Mouse (Mus musculus): ENCODE measurements around the gene Insc. TPM values are rescaled to one million over a fixed set of nuclear protein-coding genes. Genes with fewer than 3 reads are reported as not detected.
A peak's percentile ranks its signal among the peaks of the same experiment; 100 is the strongest.
"Not testable (repeated sequence)": the region's sequence is repeated elsewhere in the genome, so short reads cannot be mapped to it uniquely, and the experiment has no call there.

Gene Insc
- 0.21 TPM for polyA plus RNA-seq (2021)

GRCm38 (mm10) chr7:114743022-114743780 is at the start of gene Insc:
TSS of gene Insc (plus strand) at chr7:114743694.
- ChIA-PET POLR2A (no interaction called here), CTCF (no interaction called here)
- no peak for DNase-seq (ENCODE audit: low read depth, low spot score)
- no peak for ATAC-seq
- TF ChIP-seq CTCF (IDR thresholded peaks at IDR 0.05) = no peak
- in situ Hi-C loops (cut with MboI; ENCODE audit: low pct_unique_long_range_greater_than_20kb) = no loop called here
- H3K27me3 ChIP-seq = no peaks in the 10 kb centered on the region

GRCm38 (mm10) chr7:114700871-114701270 is 42.6 kb upstream of the Insc start:
- ChIA-PET CTCF (interaction anchor here (1.0 to 1.5 kb wide), 3 partner anchors 10 to 31 kb away, joined by 3 to 4 read pairs (median 4); no protein-coding TSS in a partner anchor), POLR2A (interaction anchor here (0.8 kb wide), 1 partner anchor 12 kb away, joined by 3 read pairs; no protein-coding TSS in a partner anchor)
- no peaks in the 10 kb centered on the region for H3K27me3 ChIP-seq
- TF ChIP-seq CTCF (IDR thresholded peaks at IDR 0.05) = no peak
- in situ Hi-C loops (cut with MboI; ENCODE audit: low pct_unique_long_range_greater_than_20kb) = no loop called here
- ATAC-seq (peak; percentile 65), DNase-seq (ENCODE audit: low read depth, low spot score) (no peak)

- ChIA-PET CTCF (no interaction called here), POLR2A (no interaction called here)
- no peak for TF ChIP-seq CTCF (IDR thresholded peaks at IDR 0.05)
- DNase-seq (ENCODE audit: low read depth, low spot score) (no peak), ATAC-seq (peak; percentile 26)
- in situ Hi-C loops (cut with MboI; ENCODE audit: low pct_unique_long_range_greater_than_20kb) = no loop called here
- H3K27me3 ChIP-seq = no peaks in the 10 kb centered on the region
Observed at GRCm38 (mm10) chr7:114706716-114707115, 36.8 kb upstream of the Insc start.

DNA sequence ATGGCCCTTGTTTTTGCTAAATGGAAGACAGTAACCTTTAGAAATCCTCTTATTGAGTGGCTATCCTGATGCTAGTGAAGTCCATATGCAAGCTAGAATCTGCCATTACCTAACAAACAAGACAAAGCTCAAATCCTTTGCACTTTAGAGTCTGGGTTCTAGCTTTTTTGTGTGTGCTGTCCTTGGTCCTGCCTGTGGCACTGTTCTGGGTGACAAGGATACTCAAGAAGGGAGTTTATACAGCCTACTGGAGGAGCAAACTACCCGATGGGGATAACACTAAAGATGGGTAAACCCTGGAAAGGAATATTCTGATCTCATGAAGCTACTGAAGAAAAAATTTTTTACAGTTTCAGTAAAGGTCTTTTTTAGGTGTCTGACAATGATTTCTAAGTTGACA is 36.1 kb upstream of the Insc start:
- in situ Hi-C loops (cut with MboI; ENCODE audit: low pct_unique_long_range_greater_than_20kb) = no loop called here

GRCm38 (mm10) chr7:114710419-114710818 is 33.1 kb upstream of the Insc start:
- ChIA-PET POLR2A (no interaction called here), CTCF (interaction anchor here (1.3 to 1.8 kb wide), 2 partner anchors 9 kb away, joined by 3 to 6 read pairs; no protein-coding TSS in a partner anchor)
- H3K27me3 ChIP-seq = no peaks in the 10 kb centered on the region
- in situ Hi-C loops (cut with MboI; ENCODE audit: low pct_unique_long_range_greater_than_20kb) = loop anchor here (10.0 kb wide), 1 partner anchor 436 kb away; the partner anchor contains the start of gene Psma1
- ATAC-seq = no peak
- no peak for DNase-seq (ENCODE audit: low read depth, low spot score)
- no peak for TF ChIP-seq CTCF (IDR thresholded peaks at IDR 0.05)

More for the DNA sequence above, 36.1 kb upstream of the Insc start:
- ATAC-seq (no peak), DNase-seq (ENCODE audit: low read depth, low spot score) (no peak)
- H3K27me3 ChIP-seq = no peaks in the 10 kb centered on the region
- CTCF ChIA-PET = no interaction called here
- TF ChIP-seq CTCF (IDR thresholded peaks at IDR 0.05) = no peak
- POLR2A ChIA-PET = no interaction called here

- no peak for TF ChIP-seq CTCF (IDR thresholded peaks at IDR 0.05)
- ATAC-seq = peak; percentile 62
- ChIA-PET CTCF (no interaction called here), POLR2A (interaction anchor here (1.0 kb wide), 1 partner anchor 12 kb away, joined by 3 read pairs; no protein-coding TSS in a partner anchor)
- in situ Hi-C loops (cut with MboI; ENCODE audit: low pct_unique_long_range_greater_than_20kb) = loop anchor here (10.0 kb wide), 1 partner anchor 438 kb away; the partner anchor contains the start of gene Psma1
- no peak for DNase-seq (ENCODE audit: low read depth, low spot score)
- no peaks in the 10 kb centered on the region for H3K27me3 ChIP-seq
Observed at GRCm38 (mm10) chr7:114712523-114712922, 31.0 kb upstream of the Insc start.

GRCm38 (mm10) chr7:114718300-114718699 is 25.2 kb upstream of the Insc start, which contains the start of gene Calcb:
TSS of gene Calcb (plus strand) at chr7:114718643.
- POLR2A ChIA-PET = no interaction called here
- CTCF ChIA-PET = no interaction called here
- in situ Hi-C loops (cut with MboI; ENCODE audit: low pct_unique_long_range_greater_than_20kb) = loop anchor here (10.0 kb wide), 1 partner anchor 443 kb away; the partner anchor contains the start of gene Psma1
- DNase-seq (ENCODE audit: low read depth, low spot score) = no peak
- no peaks in the 10 kb centered on the region for H3K27me3 ChIP-seq
- no peak for TF ChIP-seq CTCF (IDR thresholded peaks at IDR 0.05)
- no peak for ATAC-seq

DNA sequence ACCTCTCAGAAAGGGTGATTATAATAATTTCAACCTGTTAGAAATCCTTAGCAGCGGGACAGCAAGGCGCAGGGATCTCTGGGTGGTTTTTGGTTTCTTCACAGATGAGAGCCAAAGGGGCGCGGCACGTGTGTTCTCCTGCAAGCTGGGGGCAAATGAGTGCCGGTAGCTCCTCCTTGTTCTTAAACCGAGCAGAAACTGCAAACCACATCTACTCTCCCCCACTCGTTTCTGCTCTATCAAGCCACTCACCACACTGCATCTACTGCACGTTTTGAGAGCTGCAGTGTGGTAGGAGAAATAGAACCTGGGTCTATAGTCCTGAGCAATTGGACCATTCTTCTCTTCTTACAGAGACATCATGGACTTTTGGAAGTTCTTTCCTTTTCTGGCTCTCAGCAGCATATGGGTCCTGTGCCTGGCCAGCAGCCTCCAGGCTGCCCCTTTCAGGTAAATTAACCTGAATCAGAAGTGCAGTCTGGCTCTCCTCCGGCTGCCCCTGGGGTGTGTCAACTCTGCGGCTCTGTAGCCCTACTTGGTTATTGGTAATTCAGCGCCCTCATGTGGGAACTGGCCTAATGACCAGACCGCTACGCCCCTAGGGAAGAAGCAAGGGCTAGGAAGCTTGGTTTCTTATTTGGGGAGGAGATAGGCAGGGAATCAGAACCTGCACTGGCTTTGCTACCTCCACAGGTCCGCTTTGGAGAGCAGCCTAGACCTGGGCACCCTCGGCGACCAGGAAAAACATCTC is 23.9 kb upstream of the Insc start:
- ChIA-PET CTCF (interaction anchor here (0.7 to 1.7 kb wide), 11 partner anchors 9 to 137 kb away, joined by 3 to 6 read pairs (median 3); no protein-coding TSS in a partner anchor), POLR2A (interaction anchor here (0.6 kb wide), 1 partner anchor 14 kb away, joined by 6 read pairs; no protein-coding TSS in a partner anchor)
- no peaks in the 10 kb centered on the region for H3K27me3 ChIP-seq
- ATAC-seq (peak; percentile 69), DNase-seq (ENCODE audit: low read depth, low spot score) (no peak)
- in situ Hi-C loops (cut with MboI; ENCODE audit: low pct_unique_long_range_greater_than_20kb) = loop anchor here (5.0 to 10.0 kb wide), 3 partner anchors 87 to 445 kb away; partner anchors contain the start of gene Psma1
- TF ChIP-seq CTCF (IDR thresholded peaks at IDR 0.05) = peak; percentile 70

DNA sequence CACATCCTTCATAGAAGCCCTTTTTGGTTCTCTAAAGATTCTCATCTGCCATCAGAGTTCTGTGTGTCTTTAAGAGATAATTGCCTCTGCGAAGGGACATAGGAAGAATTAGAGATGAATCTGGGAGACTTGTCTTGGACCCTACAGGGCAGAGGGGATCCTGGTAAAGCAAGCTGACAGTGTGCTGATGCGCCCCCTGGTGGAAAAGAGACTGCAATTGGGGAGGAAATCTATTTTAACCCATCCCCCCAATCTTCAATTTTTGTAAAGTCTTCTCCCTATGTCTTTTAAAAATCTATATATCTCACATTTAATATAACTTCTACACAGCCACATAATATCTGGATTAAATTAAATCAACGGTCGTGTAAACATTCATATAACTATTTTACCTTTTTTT is 13.8 kb upstream of the Insc start:
- peak; percentile 59 for TF ChIP-seq CTCF (IDR thresholded peaks at IDR 0.05)
- CTCF ChIA-PET = interaction anchor here (1.9 to 10.1 kb wide), 2 partner anchors 36 to 86 kb away, joined by 6 to 73 read pairs; no protein-coding TSS in a partner anchor
- POLR2A ChIA-PET; DNase-seq (ENCODE audit: low read depth, low spot score); ATAC-seq; H3K27me3 ChIP-seq: not testable (repeated sequence)
- in situ Hi-C loops (cut with MboI; ENCODE audit: low pct_unique_long_range_greater_than_20kb) = loop anchor here (5.0 kb wide), 1 partner anchor 37 kb away; no protein-coding TSS in a partner anchor

DNA sequence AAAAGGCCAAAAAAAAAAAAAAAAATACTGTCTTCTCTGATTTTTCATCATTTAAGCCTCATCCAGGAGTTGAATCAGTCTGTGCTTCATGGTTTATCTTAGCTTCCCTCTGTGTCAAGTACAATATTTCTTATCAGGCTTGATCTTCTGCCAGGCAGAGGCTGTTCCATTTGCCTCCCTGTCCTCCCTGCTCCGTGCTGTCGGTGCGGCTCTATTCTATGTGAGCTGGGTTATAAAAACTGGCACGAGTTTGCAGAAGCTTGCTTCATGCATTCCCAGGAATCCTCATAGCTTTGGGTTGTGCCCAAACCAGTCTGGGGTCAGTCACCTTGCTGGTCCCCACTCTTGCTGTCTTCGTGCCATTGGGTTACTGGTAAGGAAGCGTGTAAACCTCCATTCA is 12.3 kb upstream of the Insc start:
- no peak for TF ChIP-seq CTCF (IDR thresholded peaks at IDR 0.05)
- CTCF ChIA-PET = interaction anchor here (1.9 to 10.1 kb wide), 3 partner anchors 11 to 85 kb away, joined by 6 to 73 read pairs (median 6); no protein-coding TSS in a partner anchor
- no peaks in the 10 kb centered on the region for H3K27me3 ChIP-seq
- POLR2A ChIA-PET = no interaction called here
- in situ Hi-C loops (cut with MboI; ENCODE audit: low pct_unique_long_range_greater_than_20kb) = loop anchor here (5.0 kb wide), 1 partner anchor 39 kb away; no protein-coding TSS in a partner anchor
- ATAC-seq (no peak), DNase-seq (ENCODE audit: low read depth, low spot score) (no peak)

Measured in Patski (cell line).